Mouse (Mus musculus): ENCODE results near the gene 1700067K01Rik.
"Not testable (repeated sequence)": the region's sequence is repeated elsewhere in the genome, so short reads cannot be mapped to it uniquely, and the experiment has no call there.

1700067K01Rik gene

GRCm38 (mm10) chr8:83982449-83982848, 18.9 kb upstream of the 1700067K01Rik start:
- no peak for DNase-seq (ENCODE audit: low read depth, low spot score)

GRCm38 (mm10) chr8:83983222-83983621, 18.1 kb upstream of the 1700067K01Rik start:
- not testable (repeated sequence) for DNase-seq (ENCODE audit: low read depth, low spot score)

DNA sequence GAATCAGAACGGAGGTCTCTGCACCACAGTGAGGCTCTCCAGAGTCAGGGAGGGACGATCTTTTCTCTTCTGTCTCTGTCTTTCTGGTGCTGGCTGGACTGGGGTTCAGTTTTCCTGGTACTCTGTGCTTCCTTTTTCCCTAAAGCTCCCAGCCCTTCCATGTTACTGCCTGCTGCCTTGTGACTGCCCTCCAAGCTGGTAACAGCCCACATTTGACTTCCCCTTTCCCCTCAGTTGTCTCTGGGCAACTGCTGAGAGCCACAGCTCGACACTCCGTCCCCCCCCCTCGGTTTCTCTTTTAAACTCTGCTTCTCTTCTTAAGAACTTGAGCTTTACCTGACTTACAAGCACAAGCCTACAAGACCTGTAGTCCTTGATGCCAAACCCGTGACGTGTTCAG, 12.1 kb upstream of the 1700067K01Rik start:
- no peak for DNase-seq (ENCODE audit: low read depth, low spot score)

GRCm38 (mm10) chr8:83990170-83990569, 11.1 kb upstream of the 1700067K01Rik start:
- DNase-seq (ENCODE audit: low read depth, low spot score) = no peak

DNA sequence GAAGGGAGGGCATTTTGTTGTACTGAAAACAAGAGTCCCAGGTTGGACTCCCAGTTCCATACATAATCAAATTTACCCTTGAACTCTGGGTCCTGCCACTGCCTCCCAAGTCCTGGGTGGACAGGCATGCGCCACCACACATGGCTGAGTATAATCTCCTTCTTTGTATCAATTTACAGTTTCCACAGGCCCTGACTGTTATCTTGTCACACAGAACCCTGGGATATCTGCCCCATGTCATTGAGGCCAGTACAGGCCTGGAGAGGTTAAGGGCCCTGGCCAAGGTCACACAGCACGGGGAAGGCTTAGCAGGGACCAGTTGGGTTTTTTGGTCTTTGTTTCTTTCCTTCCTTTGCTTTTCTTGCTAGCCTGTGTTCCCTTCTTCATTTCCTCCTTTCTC, 8.8 kb upstream of the 1700067K01Rik start:
- DNase-seq (ENCODE audit: low read depth, low spot score) = no peak

- no peak for DNase-seq (ENCODE audit: low read depth, low spot score)
These were observed 7.3 kb upstream of the 1700067K01Rik start for GRCm38 (mm10) chr8:83994030-83994429.

DNA sequence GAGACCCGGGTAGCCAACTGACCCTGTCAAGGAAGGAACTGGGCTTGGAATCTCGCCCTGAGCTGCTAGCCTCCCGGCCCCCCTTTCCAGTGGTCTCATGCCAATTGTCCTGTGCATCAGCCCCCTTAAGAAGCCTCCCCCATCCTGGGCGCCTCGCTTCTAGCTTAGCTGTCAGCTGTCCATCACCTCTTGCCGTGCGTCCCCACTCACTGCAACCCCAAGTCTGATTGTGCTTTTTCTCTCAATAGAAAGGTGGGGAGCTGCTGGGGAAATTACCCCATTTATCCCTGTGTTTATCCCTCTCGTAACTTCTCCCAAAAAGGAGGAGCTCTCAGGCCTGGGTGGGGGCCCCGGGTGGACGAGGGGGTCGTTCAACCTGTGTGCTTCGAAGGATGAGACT, 5.3 kb upstream of the 1700067K01Rik start:
- DNase-seq (ENCODE audit: low read depth, low spot score) = no peak

- DNase-seq (ENCODE audit: low read depth, low spot score) = peak; percentile 86
These were observed 4.5 kb upstream of the 1700067K01Rik start for GRCm38 (mm10) chr8:83996567-83997505.

DNA sequence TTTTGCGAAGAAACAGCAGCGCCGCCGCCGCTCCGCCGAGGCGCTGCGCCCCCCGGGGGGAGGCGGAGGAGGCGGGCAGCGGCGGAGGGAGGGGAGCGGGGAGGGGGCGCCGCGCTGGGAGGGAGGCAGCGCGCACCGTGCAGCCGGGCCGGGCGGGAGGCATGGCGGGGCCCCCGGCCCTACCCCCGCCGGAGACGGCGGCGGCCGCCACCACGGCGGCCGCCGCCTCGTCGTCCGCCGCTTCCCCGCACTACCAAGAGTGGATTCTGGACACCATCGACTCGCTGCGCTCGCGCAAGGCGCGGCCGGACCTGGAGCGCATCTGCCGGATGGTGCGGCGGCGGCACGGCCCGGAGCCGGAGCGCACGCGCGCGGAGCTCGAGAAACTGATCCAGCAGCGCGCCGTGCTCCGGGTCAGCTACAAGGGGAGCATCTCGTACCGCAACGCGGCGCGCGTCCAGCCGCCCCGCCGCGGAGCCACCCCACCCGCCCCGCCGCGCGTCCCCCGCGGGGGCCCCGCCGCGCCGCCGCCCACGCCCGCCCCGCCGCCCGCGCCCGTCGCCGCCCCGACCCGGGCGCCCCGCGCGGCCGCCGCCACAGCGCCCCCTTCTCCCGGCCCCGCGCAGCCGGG, 3.7 kb upstream of the 1700067K01Rik start, which contains the start of gene Samd1:
Gene Samd1, plus strand, starts transcription at position 162 of the 631 bp plus-strand sequence.
- DNase-seq (ENCODE audit: low read depth, low spot score) = peak; percentile 48

DNA sequence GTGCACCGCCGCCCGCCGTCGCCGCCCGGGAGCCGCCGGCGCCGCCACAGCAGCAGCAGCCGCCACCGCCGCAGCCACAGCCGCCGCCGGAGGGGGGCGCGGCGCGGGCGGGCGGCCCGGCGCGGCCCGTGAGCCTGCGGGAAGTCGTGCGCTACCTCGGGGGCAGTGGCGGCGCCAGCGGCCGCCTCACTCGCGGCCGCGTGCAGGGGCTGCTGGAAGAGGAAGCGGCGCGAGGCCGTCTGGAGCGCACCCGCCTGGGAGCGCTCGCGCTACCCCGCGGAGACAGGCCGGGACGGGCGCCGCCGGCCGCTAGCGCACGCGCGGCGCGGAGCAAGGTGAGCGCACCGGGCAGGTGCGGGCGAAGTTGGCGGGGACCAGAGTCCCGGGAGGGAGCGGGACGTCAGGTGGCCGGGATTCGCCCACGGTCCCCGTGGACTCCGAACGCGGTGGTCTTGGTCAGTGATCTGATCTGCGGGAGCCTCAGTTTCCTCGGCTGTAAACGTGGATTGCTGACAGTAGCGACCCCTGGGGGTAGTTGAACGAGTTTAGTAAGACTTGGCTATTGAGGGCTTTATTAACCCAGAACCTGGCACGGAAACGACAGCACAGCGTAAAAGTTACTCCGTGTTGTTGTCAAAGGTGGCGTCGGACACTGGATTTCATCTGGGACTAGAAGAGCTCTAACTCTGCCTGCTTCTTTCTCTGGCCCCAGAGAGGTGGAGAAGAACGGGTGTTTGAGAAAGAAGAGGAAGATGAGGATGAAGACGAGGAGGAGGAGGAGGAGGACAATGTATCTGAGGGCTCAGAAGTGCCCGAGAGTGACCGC, 2.9 kb upstream of the 1700067K01Rik start:
- DNase-seq (ENCODE audit: low read depth, low spot score) = peak; percentile 91

GRCm38 (mm10) chr8:83999057-83999705, 2.1 kb upstream of the 1700067K01Rik start:
- no peak for DNase-seq (ENCODE audit: low read depth, low spot score)

GRCm38 (mm10) chr8:83999825-84000224, 1.5 kb upstream of the 1700067K01Rik start:
- DNase-seq (ENCODE audit: low read depth, low spot score) = no peak

GRCm38 (mm10) chr8:84002957-84003611, 1.8 kb downstream of the 1700067K01Rik start:
- DNase-seq (ENCODE audit: low read depth, low spot score) = no peak

DNA sequence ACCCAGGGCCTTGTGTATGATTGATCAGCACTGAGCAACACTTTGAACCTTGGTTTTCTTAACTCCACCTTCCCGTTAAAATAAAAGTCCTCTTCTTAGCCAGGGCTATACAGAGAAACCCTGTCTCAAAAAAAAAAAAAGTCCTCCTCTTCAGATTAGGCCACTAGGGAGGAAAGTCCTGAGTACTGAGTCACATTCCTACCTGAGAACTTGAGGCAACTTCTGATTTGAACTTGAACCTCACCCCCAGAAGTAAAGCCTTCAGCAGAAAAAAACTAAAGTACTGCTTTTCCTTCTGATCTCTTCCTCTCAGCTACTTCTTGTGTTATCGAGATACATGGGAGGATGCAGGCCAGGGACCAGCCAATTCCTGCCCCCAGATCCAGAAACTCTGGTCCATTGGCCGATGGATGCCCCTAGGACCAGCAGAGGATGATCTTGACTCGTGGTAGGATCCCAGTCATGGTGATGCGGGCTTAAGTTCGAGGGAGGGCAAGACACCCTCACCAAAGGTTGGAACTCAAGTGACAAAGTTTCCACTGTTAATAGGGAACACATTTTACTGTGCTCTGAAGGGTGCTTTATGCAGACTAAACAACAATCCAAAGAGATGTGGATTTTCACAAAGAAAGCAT, 2.4 kb downstream of the 1700067K01Rik start:
- DNase-seq (ENCODE audit: low read depth, low spot score) = no peak

GRCm38 (mm10) chr8:84004533-84005201, 3.4 kb downstream of the 1700067K01Rik start:
- peak; percentile 95 for DNase-seq (ENCODE audit: low read depth, low spot score)

- DNase-seq (ENCODE audit: low read depth, low spot score) = not testable (repeated sequence)
These were observed 4.2 kb downstream of the 1700067K01Rik start for GRCm38 (mm10) chr8:84005502-84005901.

GRCm38 (mm10) chr8:84008362-84008761, 7.1 kb downstream of the 1700067K01Rik start:
- peak; percentile 91 for DNase-seq (ENCODE audit: low read depth, low spot score)

DNA sequence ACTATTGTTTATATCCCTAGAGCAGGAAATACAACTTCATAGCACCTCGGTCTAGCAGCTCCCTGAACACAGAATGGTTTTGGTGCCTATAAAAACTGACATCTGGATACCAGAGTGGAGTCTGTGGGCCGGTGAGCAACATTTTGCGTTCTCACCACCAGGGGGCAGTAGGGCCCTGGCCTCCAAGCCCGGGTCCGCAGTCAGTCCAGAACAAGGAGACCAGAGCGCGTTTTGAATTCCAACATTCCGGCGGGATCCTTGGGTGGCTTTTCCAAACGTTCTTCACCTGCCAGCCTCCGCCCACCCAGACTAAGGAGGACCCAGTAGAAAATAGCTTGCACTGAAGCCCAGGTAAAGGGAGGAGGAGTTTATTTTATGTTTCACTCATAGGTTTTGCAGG, 8.6 kb downstream of the 1700067K01Rik start:
- DNase-seq (ENCODE audit: low read depth, low spot score) = peak; percentile 91
